Mouse (Mus musculus) heart, embryonic 11.5 days (tissue): ENCODE measurements around the gene Hoxa7. TPM values are rescaled to one million over a fixed set of nuclear protein-coding genes. Genes with fewer than 3 reads are reported as not detected.

Experiments used
- ATAC-seq: fragments of 200-750 bp; cut with Nextera tagmentation; replicated peaks from 2 replicates; pipeline ENCODE4 v1.8.0; 2017; ENCODE audit warnings: moderate library complexity; ENCODE audit not compliant: insufficient number of reproducible peaks, low FRiP score, low TSS enrichment
- H3K27ac ChIP-seq: fragments of 300-500 bp; sonication (generic); 2 replicates; pipeline ENCODE4 v1.5.1; 2014; ENCODE audit warnings: mild to moderate bottlenecking, low read depth, low read length
- H3K27me3 ChIP-seq: fragments of 300-500 bp; sonication (generic); 2 replicates; pipeline ENCODE4 v1.6.1; 2014; ENCODE audit warnings: mild to moderate bottlenecking, low read length, mixed read lengths; ENCODE audit not compliant: control insufficient read depth, insufficient read depth
- H3K36me3 ChIP-seq: fragments of 300-500 bp; sonication (generic); 2 replicates; pipeline ENCODE4 v1.6.1; 2014; ENCODE audit warnings: mild to moderate bottlenecking, low read length, moderate library complexity, mixed read lengths; ENCODE audit not compliant: control insufficient read depth, insufficient read depth
- H3K4me1 ChIP-seq: fragments of 300-500 bp; sonication (generic); 2 replicates; pipeline ENCODE4 v1.6.1; 2014; ENCODE audit warnings: low read length; ENCODE audit not compliant: control insufficient read depth, insufficient read depth
- H3K4me2 ChIP-seq: fragments of 300-500 bp; sonication (generic); 2 replicates; pipeline ENCODE4 v1.6.1; 2014; ENCODE audit warnings: mild to moderate bottlenecking, moderate library complexity
- H3K4me3 ChIP-seq: fragments of 300-500 bp; sonication (generic); 2 replicates; pipeline ENCODE4 v1.5.1; 2014; ENCODE audit warnings: low read depth, low read length
- H3K9ac ChIP-seq: fragments of 300-500 bp; sonication (generic); 2 replicates; pipeline ENCODE4 v1.6.1; 2014; ENCODE audit warnings: mild to moderate bottlenecking, low read depth, low read length, moderate library complexity
- H3K9me3 ChIP-seq: fragments of 300-500 bp; sonication (generic); replicated peaks from 2 replicates; pipeline ENCODE4 v1.6.1; 2016; ENCODE audit warnings: low read length; ENCODE audit not compliant: control insufficient read depth
- WGBS: fragments of 180-500 bp; shearing (Covaris S2); extraction: QIAGEN DNeasy Blood & Tissue Kit; methylation state at CpG from one replicate; pipeline ENCODE4 v1.1.7; 2014; ENCODE audit not compliant: insufficient replicate concordance; 5-methylcytosine and 5-hydroxymethylcytosine counted together
- polyA plus RNA-seq: library from polyadenylated mRNA; unstranded; fragments of >200 nt; fragmentation: Nextera tagmentation; extraction: Ambion mirVana; gene quantifications from 2 replicates; pipeline ENCODE4 v1.2.1, GENCODE M21; 2014

The Hoxa7 gene
- polyA plus RNA-seq, 1 experiment from 2014 or later, result 0.49 TPM

DNA sequence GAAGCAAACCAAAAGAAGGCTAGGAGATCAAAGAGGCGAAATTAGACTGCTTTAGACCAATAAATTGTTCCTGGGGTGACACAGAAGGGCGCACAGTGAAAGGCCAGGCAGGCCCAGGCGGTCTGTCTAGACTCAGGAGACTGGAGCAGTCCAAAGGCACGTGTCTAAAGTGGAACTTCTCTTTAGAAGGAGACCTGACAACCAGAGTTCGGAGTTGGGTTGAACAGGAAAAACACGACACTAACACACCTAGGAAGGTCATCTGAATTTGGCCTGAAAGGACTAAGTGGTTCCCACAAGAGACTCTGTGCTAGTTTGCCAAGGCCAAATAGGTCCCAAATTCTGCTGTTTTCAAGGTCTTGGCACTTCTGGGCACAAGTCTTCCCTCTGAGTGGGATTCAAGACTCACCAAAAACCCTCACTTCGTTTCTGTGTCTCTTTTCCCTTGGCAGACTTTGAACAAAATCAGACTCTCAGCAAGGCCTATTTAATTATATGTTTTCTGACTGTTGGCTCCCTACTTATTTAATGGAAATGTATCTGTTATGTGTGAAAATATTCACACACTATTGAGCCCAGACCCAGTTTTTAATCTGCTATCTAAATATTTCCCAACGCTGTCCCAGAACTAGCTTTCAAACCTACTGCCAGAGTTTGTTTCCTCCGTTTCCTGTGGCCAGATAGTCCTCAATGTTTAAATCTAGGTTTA, 2.3 kb downstream of the Hoxa7 start:
- no peak for ATAC-seq
- Histone ChIP-seq H3K27me3 (peaks cover 100% of the 10 kb centered on the region), H3K9ac (no peak overlapping the region), H3K36me3 (no peaks in the 10 kb centered on the region), H3K4me2 (no peak overlapping the region), H3K27ac (no peak overlapping the region), H3K4me1 (0 out of 2 replicates have a peak, but pooled peaks cover 4% of the 10 kb centered on the region), H3K4me3 (no peak overlapping the region), H3K9me3 (no peaks in the 10 kb centered on the region)
- 24% methylated on average over 9 of the region's 9 CpGs for WGBS

DNA sequence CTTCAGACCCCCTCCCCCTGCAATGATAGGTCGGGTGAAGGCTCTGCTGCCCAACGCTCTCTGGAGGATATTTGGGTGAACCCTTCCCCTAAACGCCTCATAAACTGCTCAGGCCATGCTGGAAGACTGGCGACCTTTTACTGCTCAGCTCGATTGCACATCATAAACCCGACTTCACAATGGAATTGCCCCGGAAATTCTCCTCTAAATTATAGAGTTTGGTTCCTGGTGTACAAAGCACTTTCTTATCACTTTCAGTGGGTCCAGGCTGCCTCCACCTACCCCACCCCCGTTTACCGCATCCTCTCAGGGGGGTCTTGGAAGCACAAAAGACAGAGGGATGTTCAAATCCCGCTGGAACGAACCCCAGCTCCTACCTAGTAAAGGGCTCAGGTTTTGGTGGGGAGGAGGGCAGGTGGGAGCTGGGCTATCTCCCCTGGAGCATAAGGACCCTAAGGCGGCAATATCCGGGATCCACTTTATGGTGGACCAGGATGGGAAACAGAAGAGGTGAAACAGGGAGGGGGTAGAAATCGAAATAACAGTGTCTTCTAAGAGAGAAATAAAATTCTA, 2.9 kb downstream of the Hoxa7 start:
- no peak for ATAC-seq
- Histone ChIP-seq H3K4me3 (no peak overlapping the region), H3K27ac (no peak overlapping the region), H3K9ac (no peak overlapping the region), H3K4me2 (no peak overlapping the region), H3K9me3 (no peaks in the 10 kb centered on the region), H3K4me1 (0 out of 2 replicates have a peak, but pooled peaks cover 4% of the 10 kb centered on the region), H3K36me3 (no peaks in the 10 kb centered on the region), H3K27me3 (peaks cover 100% of the 10 kb centered on the region)
- WGBS, result 12% methylated on average over 14 of the region's 14 CpGs

DNA sequence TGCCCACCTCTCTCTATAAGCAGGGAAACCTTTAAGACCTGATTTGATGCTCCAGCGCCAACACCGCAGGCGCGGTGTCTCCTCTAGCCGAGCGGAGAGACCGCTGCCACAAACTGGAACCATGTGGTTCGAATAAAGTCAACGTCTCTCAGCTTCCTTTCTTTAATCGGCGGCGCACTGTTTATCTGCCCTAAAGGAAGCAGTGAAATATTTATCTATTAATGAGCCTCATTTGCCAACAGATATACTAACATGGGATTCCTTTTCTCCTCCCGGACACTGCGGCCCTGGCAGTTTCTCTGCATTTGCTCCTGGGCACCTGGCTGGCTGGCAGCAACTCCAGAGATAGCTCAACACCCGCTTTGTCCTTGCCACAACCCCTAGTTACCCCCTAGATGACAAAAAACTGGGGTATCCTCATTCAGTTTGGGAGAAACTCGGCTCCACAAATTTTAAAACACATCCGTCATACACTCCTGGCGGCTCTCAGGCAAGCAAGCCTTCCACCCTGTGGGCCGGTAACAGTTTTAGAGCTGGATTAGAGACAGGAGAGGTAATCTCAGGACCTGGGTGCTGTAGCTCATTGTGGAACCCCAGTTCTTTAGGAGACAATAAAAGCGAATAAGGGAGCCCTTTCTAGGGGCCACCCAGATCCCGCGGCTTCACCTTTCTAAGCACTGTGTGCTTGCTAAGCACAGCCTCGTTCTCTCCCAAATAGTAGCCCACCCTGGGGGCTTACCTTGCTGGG, 3.6 kb downstream of the Hoxa7 start:
- ATAC-seq, result no peak
- Histone ChIP-seq H3K36me3 (no peaks in the 10 kb centered on the region), H3K4me2 (no peak overlapping the region), H3K4me1 (peaks cover 4% of the 10 kb centered on the region), H3K9ac (no peak overlapping the region), H3K27ac (no peak overlapping the region), H3K4me3 (peak overlapping the region; percentile 27; the same call in 1 of the 2 replicates), H3K9me3 (no peaks in the 10 kb centered on the region), H3K27me3 (peaks cover 100% of the 10 kb centered on the region)
- WGBS, result 5% methylated on average over 23 of the region's 23 CpGs

DNA sequence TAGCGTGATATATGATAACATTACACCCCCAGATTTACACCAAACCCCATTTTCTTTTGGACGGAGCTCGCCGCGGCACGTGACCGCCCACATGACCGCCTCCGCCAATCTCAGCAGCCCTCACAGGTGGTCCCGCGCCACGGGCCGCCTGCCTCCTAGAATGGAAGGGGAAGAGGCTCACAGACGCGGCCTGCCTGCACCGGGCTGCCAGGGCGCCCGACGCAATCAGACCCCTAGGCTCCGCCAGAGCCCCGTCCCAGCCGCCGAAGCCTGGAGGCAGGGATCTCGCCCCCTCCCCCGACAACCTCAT, 4.2 kb downstream of the Hoxa7 start:
- under 1% methylated on average over 25 of the region's 25 CpGs for WGBS
- peaks cover 10% of the 10 kb centered on the region for H3K4me1 ChIP-seq
- H3K9ac ChIP-seq, result no peak overlapping the region
- peak; percentile 22; the same call in 1 of the 2 replicates for ATAC-seq
- peak overlapping the region; percentile 27 for H3K4me3 ChIP-seq
- peak overlapping the region; percentile 54 for H3K4me2 ChIP-seq
- no peaks in the 10 kb centered on the region for H3K9me3 ChIP-seq
- peaks cover 100% of the 10 kb centered on the region for H3K27me3 ChIP-seq
- H3K36me3 ChIP-seq, result no peaks in the 10 kb centered on the region
- H3K27ac ChIP-seq, result no peak overlapping the region

DNA sequence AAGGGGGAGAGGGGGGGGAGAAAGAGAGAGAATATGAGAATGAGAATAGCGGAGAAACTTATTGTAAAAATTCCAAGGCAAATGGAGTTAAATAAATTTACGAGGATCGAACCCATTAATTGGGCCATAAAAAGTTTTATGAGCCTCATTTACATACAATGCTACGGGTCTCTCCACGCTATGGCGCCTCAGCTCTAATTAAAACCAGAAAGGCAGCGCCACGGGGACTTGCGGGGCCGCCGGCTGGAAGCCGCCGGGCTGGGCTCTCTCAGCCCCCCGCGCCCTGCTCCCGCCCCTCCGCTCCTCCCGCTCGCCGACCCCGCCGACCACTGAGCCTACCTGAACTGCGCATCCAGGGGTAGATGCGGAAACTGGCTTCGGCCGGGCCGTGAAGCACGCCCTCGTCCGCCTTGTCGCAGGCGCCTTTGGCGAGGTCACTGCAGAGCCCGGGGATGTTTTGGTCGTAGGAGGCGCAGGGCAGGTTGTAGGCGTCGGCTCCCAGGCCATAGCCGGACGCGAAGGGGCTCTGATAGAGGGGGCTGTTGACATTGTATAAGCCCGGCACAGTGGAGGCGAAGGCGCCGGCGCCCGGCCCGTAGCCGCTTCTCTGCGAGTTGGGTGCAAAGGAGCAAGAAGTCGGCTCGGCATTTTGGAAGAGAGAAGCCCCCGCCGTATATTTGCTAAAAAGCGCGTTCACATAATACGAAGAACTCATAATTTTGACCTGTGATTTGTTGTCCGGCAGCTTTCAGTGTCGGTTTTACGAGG, 4.8 kb downstream of the Hoxa7 start:
- ATAC-seq, result no peak
- peaks cover 10% of the 10 kb centered on the region for H3K4me1 ChIP-seq
- no peak overlapping the region for H3K27ac ChIP-seq
- H3K9me3 ChIP-seq, result no peaks in the 10 kb centered on the region
- H3K27me3 ChIP-seq, result peaks cover 100% of the 10 kb centered on the region
- H3K36me3 ChIP-seq, result no peaks in the 10 kb centered on the region
- H3K9ac ChIP-seq, result no peak overlapping the region
- peak overlapping the region; percentile 54 for H3K4me2 ChIP-seq
- WGBS, result 2% methylated on average over 60 of the region's 60 CpGs
- peak overlapping the region; percentile 27 for H3K4me3 ChIP-seq

DNA sequence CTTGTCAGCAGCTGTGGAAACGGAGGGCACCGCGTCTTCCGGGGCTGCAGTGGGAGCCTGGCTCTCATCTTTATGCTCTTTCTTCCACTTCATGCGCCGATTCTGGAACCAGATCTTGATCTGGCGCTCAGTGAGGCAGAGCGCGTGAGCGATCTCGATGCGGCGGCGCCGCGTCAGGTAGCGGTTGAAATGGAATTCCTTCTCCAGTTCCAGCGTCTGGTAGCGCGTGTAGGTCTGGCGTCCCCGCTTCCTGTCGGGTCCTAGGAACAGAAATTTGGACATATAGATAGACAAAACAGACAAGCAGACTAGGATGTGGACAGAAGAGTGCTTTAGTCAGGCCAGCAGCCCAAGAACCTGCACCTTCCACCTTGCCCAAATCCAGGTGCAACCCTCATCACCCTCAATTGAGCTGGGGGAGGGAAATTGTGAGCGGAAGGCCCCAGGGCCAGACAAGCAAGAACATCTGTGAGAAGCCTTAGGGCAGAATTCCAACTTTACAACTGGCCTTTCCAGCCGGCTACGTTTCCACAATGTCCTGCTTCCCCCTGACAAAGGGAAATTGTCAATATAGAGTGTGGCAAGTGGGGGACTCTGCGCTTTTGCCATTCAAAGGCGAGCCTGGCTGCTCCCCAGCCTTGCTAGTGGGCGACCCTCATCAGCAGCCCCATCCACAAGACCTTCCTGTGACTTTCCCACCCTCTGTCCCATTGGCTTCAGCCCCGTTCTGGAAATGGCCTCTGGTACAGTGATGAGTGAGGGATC, 5.7 kb downstream of the Hoxa7 start:
- H3K4me3 ChIP-seq, result no peak overlapping the region
- H3K36me3 ChIP-seq, result no peaks in the 10 kb centered on the region
- H3K27me3 ChIP-seq, result peaks cover 100% of the 10 kb centered on the region
- H3K4me2 ChIP-seq, result peak overlapping the region; percentile 14; the same call in 1 of the 2 replicates
- H3K27ac ChIP-seq, result no peak overlapping the region
- H3K4me1 ChIP-seq, result peaks cover 13% of the 10 kb centered on the region
- H3K9ac ChIP-seq, result no peak overlapping the region
- no peak for ATAC-seq
- WGBS, result 2% methylated on average over 30 of the region's 30 CpGs
- H3K9me3 ChIP-seq, result no peaks in the 10 kb centered on the region

DNA sequence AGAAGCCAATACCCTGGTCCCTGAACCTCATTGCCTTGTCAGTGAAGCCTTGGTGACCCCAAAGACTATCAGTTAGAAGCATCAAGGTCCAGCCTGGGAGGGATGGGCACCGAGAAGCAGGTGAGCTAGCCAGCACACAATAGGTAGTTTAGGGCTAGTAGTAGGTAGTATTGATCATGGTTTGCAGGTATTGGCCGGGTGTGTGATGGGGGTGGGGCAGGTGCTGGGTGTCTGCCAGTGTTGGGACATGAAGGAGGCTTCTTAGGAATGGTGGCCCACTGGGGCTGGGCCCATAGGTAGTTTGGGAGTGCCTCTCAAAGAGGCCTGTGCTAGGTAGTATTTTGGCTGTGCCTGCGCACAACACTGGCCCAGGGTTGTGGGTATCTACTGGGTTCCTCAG, 6.6 kb downstream of the Hoxa7 start:
- Histone ChIP-seq H3K4me2 (no peak overlapping the region), H3K27ac (no peak overlapping the region), H3K4me3 (no peak overlapping the region), H3K27me3 (peaks cover 99% of the 10 kb centered on the region), H3K36me3 (no peaks in the 10 kb centered on the region), H3K4me1 (peaks cover 13% of the 10 kb centered on the region), H3K9me3 (no peaks in the 10 kb centered on the region), H3K9ac (no peak overlapping the region)
- WGBS, result 7% methylated on average over 3 of the region's 3 CpGs
- ATAC-seq, result no peak

DNA sequence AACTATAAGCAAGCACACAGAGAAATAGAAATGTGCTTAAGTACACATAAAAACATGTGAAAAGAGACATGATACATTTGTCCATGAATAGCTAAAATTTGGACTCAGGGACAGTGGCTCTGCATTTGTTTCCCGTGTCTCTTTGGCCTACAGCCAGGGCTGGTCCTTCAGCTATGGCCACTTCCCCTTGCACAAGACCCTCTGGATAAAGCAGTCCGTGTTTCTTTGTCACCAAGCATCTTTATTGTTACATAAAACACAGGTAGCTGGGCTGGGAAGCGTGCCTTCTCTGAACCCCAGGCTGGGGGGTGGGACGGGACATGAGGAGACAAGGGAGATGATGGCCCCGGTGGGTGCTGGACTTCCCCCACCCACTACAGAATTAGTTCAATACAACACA, 7.4 kb downstream of the Hoxa7 start:
- no peaks in the 10 kb centered on the region for H3K9me3 ChIP-seq
- peaks cover 13% of the 10 kb centered on the region for H3K4me1 ChIP-seq
- H3K27ac ChIP-seq, result no peak overlapping the region
- H3K4me3 ChIP-seq, result no peak overlapping the region
- no peak overlapping the region for H3K4me2 ChIP-seq
- peaks cover 99% of the 10 kb centered on the region for H3K27me3 ChIP-seq
- ATAC-seq, result no peak
- 12% methylated on average over 5 of the region's 5 CpGs for WGBS
- no peaks in the 10 kb centered on the region for H3K36me3 ChIP-seq
- H3K9ac ChIP-seq, result no peak overlapping the region
